Mouse (Mus musculus) erythroid progenitor cell, adult 5-6 weeks (primary cell): ENCODE results near the gene Enox1. TPM values are rescaled to one million over a fixed set of nuclear protein-coding genes. Genes with fewer than 3 reads are reported as not detected.

ENCODE experiments used
- ATAC-seq: replicated peaks from 2 replicates; pipeline ENCODE4 v1.8.0; 2016; ENCODE audit warnings: moderate number of reproducible peaks, mild to moderate bottlenecking, moderate TSS enrichment, inconsistent platforms; ENCODE audit not compliant: poor library complexity, low FRiP score, severe bottlenecking
- total RNA-seq, 2 experiments: library from RNA; stranded (forward) in 1 of 2; stranded (reverse) in 1 of 2; fragments of 150-400 nt in 1 of 2; fragments of 186-747, 209-891 nt in 1 of 2; gene quantifications; 2 replicates each; pipeline versions ENCODE4 v1.2.3 to v1.2.4; 2015 to 2017; ENCODE audit warnings: low replicate concordance in 2 of 2

Enox1 gene
- total RNA-seq, 2 experiments from 2014 or later, result not detected

GRCm38 (mm10) chr14:77541925-77542324 lies 385.4 kb downstream of the Enox1 start:
- no peak for ATAC-seq

- ATAC-seq, result no peak
These were observed 390.1 kb downstream of the Enox1 start for GRCm38 (mm10) chr14:77546531-77547274.

DNA sequence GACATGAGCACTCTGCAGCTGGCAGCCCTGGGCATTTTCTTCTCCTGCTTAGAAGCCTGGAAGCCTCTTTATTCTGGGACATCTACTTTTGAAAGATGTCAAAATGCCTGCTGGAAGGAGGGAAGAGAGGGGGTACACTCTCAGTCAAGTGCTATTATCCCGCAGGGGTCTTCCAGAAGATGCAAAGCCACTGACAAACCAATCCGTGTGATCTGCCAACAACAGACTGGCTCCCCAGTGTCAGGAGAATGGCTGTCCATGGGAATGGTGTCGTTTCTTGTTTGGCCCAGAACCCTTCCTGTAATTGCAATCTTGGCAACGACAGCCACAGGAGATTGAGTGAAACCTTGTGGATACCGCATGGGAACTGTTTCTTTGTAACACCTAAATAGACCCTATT lies 390.8 kb downstream of the Enox1 start:
- no peak for ATAC-seq

- no peak for ATAC-seq
These were observed 392.4 kb downstream of the Enox1 start for GRCm38 (mm10) chr14:77548963-77549362.

DNA sequence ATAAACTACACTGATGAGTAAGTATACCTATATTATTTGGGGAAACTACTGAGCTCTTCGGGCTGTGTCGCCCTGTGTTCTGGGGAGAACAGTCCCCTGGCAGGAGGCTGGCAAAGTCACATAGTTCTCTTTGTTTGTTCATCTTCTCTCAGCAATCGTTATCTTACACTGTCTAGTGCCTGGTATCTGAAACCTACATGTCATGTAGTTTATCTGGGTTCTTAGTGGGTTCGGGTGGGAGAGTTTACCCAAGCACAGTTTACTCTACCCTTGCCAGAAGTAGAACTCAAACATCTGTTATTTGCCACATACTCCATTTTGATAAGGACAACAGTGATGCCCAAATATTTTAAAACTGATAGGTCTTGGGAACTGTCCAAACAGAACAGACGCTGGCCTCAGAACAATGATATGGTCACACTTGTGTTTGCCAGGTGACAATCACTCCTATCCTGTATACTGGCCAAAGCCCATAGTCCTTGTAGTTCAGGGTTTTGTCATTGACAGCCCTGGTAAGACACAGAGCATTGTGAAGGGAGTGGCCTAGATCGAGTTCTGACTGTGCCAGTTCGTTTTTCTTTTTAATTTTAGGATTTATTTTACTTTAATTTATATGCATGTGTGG lies 401.0 kb downstream of the Enox1 start:
- ATAC-seq, result no peak

GRCm38 (mm10) chr14:77558910-77559309 lies 402.3 kb downstream of the Enox1 start:
- no peak for ATAC-seq

- ATAC-seq, result no peak
These were observed 403.2 kb downstream of the Enox1 start for GRCm38 (mm10) chr14:77559792-77560191.

- no peak for ATAC-seq
These were observed 405.4 kb downstream of the Enox1 start for GRCm38 (mm10) chr14:77561808-77562583.

- ATAC-seq, result no peak
These were observed 407.4 kb downstream of the Enox1 start for GRCm38 (mm10) chr14:77563922-77564321.

DNA sequence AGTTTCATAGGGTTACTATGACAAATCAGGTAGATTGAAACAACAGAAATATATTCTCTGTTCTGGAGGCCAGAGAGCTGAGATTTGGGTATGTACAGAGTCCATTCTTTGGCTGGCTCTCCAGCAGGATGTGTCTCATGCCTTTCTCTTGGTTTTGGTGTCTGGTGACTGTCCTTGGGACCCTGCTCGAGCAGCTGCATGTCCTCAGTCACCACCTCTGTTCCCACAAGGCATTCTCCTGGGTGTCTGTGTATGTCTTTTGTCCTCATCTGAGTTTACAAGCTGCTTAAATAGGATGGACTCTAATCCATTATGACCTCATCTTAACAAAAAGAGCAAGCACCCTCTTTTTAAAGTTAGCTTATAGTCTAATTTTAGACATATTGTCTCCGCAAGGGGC lies 410.6 kb downstream of the Enox1 start:
- no peak for ATAC-seq

DNA sequence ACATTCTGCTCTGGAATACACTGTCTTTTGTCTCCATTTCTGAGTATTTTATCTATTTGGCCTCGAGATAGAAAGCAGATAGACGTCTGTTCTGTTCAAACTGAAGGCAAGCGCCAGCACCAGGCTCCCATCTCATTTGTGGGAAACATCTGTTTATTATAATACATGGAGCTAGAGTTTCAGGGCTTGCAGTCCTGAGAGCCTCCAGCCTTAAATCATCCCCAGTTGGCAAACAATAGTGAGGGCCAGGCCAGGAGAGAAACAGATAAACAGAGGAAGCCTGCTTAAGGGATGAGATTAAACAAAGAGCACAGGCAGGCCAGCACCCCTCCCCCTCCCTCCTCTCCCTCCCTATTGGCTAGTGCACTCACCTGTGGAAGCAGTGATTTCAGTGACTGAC lies 417.9 kb downstream of the Enox1 start:
- no peak for ATAC-seq

DNA sequence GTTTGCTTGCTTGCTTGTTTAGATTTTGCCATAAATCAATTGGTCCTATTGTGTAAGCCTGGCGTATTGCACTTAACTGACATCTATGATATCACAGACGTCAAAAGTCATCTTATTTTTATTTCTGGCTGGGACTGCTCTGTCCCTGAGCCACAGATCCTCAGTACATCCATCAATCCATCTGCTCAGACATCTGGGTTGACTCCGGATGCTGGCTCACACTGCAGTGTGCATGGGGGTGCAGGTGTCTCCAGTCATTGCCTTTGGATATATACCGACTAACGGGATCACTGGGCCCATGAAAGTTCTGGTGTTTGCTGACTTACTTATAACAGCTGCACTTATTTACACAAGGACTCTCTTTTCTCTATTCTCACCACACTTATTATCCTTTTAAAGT lies 419.8 kb downstream of the Enox1 start:
- ATAC-seq, result no peak

DNA sequence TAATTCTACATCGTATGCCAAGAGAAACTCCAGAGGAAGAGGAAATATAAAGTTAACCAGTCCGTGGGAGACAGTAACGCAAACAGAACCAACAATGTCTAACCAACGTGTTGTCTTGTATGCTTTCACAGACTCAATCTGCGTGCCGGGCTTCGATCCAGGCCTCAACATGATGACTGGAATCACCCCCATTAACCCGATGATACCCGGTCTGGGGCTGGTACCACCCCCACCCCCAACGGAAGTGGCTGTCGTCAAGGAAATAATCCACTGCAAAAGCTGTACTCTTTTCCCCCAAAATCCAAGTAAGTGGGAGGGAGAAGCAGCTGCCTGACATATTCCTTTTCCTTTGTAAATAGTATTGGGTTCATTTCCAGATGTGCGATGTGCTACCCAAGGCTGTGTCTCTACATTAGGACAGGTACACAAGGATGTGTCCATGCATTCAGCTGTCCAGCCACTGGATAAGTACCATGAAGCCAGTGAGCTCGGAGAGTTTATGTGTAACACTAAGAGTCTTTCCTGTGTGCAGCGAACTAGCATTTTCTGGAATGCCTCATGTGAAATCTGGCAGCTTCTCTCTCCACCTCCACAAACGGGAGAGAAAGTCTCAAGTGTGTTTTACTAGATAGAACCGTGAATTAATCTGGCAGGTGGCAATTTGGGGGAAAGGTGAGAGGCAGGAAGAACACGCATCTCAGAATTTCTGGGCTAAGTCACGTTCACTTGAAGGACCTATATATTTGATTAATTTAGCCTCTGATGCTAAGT lies 421.1 kb downstream of the Enox1 start:
- no peak for ATAC-seq

- ATAC-seq, result no peak
These were observed 421.8 kb downstream of the Enox1 start for GRCm38 (mm10) chr14:77578355-77578754.

- no peak for ATAC-seq
These were observed 423.8 kb downstream of the Enox1 start for GRCm38 (mm10) chr14:77580106-77580936.

DNA sequence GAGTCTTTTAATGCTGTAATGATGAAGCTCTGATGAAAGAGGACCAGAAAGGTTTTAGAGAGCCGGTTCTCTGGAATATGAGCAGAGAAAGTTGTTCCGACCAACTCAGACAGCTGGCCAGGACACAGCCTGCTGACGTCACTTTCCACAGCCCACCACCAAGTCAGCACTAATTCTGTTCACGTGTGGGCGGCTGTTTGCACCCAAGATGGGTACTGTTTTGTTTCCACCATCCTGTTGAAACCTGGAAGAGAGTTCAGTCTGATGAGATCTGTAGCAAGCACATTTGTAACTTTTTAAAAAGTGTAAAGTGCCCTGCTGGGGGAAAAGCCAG lies 424.3 kb downstream of the Enox1 start:
- ATAC-seq, result no peak

DNA sequence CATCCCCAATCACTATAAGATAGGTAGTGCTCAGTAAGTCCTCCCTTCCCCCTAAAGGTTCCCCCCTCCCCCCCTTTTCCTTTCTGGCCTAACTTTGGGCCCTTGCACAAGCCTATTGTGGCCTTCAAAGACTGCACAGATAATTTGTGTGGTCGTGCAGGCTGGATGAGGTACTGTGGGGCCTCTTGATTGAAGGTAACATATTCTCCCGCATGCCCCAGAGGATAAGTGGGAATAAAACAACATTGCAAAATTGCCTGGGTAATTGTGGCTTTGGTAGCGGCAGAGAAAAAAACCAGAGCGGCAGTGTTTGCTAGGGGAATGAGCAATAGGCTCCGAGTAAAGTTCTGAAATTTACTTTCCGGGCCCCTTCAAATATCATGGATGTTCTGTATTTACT lies 425.1 kb downstream of the Enox1 start:
- no peak for ATAC-seq

- no peak for ATAC-seq
These were observed 427.9 kb downstream of the Enox1 start for GRCm38 (mm10) chr14:77584426-77584825.

- ATAC-seq, result no peak
These were observed 428.7 kb downstream of the Enox1 start for GRCm38 (mm10) chr14:77585031-77585800.
